Mouse (Mus musculus) lung, postnatal 14 days (tissue): ENCODE results near the gene Grk4.
"Not testable (repeated sequence)": the region's sequence is repeated elsewhere in the genome, so short reads cannot be mapped to it uniquely, and the experiment has no call there.

ENCODE experiments used
- DNase-seq: peaks from one replicate; pipeline ENCODE4 v3.0.0; 2021

The Grk4 gene

DNA sequence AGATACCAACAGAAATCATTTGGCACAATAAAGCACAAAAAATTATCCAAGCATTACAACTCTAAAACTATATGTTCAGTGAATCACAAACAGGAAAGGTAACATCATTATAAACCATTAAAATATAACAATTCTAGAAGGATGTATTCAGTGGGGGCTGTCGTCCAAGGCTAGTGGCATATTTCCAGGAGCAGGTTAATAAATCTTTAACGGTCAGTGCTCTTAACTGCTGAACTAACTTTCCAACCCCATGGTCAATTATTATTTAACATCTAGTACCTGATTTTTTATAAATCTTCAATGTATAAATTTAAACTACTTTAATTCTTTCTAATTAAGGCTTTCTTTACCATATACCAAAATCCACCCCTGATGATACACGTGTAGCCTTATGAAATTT is 54.2 kb downstream of the Grk4 start:
- not testable (repeated sequence) for DNase-seq

DNA sequence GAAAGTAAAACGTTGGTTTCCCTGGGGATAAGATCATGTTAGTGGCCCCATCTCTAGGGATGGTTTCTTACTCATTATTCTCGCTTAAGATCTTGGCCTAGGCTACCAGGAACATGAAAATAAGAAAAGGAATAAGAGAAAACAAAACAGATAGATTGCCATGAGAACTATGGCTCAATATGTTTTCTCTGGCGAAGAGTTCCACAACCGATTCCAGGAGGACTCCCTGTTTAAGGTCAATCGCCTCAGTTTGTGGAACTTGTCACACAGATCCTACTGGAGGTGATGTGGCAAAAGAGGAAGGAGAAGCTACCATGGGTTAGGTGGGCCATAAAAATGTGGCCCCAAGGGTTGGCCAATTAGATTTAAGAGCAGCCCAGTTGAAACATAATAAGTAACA is 54.6 kb downstream of the Grk4 start:
- DNase-seq = no peak

DNA sequence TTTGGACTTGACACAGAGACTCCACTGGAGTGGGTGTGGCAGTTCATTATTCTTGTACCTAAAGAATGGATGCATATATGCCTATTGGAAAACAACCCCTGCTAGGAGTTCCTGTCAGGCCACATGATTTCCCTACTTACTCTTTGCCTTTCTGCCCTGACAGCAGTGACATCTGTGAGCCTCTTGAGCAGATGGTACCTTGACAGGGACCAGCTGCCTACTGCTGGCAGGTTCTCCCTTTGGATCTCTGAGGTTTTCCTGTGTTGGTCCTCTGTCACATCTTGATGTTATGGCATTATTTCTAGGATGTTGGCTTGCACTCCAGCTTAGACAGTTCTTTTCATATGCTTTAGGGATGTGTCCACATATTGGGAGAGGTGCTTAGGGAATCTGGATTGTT is 69.0 kb downstream of the Grk4 start:
- DNase-seq = no peak

DNA sequence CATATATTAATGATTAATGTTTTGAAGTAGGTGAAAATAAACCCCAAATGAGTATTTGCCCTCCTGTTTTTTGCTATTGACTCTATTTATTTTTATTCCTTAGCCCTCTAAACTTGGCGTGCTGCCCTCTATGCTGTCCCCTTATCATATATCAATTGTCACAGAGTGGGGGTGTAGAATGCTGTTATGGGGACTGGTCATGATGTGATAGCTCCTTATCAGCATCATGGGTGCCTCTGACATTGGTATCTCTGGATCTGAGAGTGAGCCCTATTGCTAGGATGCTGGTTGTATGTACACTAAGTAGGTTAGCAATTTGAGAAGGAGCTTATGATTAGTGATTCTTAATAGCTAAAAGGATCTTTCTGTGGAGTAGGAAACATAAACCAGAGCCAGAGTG is 70.1 kb downstream of the Grk4 start:
- DNase-seq = no peak

DNA sequence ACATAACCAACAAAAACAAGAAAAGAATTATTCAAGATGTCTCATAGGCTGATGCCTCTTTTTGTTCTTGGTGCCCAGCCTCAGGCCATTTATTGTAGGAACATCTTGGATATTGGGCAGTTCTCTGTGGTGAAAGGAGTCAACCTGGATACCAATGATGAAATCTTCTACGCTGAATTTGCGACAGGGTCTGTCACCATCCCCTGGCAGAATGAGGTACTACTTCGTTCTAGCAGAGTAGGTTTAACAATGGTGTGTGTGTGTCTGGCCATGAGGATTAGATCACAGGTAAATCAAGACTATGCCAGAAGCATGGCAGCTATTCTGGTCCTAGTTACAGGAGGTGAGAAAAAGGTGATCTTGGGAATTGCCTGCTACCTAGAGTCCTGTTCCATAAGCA is 91.3 kb downstream of the Grk4 start:
- no peak for DNase-seq

DNA sequence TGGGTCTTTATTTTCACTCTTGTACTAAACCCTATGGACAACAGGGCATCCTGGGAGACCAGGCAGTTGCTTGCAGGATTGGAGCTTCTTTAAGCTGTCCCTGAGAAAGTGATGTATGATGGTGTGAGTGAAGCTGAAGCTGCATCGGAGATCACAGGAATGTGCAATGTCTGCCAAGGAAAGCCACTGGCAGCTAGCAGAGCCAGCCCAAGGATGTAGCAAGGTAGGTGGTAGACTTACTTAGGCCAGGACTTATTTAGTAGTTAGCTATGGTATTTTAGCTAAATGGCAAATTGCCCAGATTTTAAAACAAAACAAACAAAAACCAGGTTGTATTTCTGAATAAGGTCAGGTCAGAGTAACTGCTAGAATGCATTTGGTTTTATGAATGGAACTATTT is 98.6 kb downstream of the Grk4 start:
- no peak for DNase-seq

DNA sequence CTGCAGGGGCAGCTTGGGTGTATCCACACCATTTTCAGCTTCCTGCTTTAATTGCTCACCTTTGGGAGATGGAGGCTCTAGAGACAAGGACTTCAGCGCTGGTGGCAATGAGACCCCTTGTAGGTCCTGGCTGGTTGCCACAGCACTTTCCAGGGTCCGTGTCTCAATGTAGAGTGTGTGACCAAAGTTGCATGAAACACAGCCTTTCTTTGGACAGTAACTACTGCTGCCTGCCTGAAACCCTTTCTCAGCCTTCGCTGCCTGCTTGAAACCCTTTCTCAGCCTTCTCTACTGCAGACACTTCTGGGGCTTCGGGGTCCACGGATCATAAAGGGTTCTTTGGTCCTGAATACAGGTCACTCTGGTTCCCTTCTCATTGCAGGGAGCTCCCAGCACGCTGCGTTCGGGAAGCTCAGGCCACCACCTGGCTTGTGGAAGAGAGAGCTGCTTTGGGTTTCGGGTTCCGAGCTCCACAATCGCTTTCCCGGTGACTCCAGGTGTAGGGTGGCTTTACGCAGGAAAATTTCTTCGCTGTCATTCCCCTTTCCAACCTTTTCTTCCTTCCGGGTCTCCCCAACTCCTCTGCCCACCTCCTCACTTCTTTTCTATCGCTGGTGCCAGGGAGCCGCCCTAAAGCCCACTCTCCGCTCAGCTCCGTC is 100.8 kb downstream of the Grk4 start:
- peak; percentile 5 for DNase-seq

DNA sequence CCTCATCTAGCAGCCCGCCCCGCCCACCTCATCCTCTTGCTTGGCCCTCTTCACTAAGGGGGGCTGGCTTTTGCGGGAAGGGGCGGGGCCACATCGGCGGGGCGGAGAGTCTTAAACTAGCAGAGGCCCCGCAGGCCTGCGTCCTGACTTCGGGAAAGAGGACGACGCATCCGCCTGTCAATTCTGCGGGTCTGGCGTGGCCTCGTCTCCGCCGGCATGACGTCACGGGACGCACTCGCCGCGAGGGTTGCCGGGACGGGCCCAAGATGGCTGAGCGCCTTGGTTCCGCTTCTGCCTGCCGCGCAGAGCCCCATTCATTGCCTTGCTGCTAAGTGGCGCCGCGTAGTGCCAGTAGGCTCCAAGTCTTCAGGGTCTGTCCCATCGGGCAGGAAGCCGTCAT is 101.3 kb downstream of the Grk4 start, which contains the start of gene Htt:
Htt (plus strand) TSS at position 232 of the 400 bp plus-strand sequence.
- DNase-seq = peak; percentile 97

DNA sequence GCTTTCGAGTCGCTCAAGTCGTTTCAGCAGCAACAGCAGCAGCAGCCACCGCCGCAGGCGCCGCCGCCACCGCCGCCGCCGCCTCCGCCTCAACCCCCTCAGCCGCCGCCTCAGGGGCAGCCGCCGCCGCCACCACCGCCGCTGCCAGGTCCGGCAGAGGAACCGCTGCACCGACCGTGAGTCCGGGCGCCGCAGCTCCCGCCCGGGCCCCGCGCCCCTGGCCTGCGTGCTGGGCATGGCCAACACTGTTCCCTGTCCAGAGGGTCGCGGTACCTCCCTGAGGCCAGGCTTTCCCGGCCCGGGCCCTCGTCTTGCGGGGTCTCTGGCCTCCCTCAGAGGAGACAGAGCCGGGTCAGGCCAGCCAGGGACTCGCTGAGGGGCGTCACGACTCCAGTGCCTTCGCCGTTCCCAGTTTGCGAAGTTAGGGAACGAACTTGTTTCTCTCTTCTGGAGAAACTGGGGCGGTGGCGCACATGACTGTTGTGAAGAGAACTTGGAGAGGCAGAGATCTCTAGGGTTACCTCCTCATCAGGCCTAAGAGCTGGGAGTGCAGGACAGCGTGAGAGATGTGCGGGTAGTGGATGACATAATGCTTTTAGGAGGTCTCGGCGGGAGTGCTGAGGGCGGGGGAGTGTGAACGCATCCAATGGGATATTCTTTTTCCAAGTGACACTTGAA is 101.9 kb downstream of the Grk4 start:
- DNase-seq = peak; percentile 21

DNA sequence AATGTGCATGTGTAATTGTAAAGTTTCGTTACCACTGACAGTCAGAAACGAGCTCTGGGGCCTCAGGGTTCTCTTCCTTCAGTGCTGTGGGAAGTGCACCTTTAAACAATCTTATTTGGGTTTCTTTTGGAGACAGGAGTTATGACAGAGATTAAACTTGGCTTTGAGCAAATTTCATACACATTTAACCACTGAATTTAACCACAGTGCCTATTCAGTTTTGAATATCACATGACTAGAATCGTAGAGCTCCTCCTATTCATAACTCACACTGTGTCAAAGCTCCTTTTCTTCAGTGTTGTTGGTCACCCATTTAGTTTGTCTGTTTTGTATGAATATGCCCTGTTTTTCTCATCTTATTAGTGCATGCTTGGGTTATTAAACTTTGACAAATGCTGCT is 111.6 kb downstream of the Grk4 start:
- DNase-seq = no peak

DNA sequence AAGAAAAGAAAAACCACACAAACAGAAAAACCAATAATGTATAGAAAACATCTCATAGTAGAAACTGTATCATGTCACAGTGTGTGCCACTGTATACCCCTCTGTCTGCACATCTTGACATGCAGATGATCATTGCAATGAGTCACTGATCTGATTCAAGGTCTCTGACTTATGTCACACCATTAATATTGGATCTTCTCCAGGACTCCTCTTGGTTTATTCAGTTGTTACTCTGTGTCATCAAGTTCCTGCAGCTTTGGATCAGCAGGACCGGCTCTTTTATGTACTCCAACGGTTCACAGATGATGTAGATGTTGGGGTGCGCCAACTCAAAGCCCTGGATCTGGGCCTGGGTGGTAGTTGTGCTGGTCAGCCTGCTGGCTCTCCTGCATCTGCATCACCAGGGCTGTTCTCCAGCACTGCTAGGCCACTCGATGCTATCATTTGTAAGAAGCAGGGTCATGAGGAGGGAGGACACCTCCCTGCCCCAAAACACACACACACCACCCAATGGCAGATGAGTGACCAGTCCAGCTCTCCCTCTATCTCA is 112.6 kb downstream of the Grk4 start:
- DNase-seq = no peak

DNA sequence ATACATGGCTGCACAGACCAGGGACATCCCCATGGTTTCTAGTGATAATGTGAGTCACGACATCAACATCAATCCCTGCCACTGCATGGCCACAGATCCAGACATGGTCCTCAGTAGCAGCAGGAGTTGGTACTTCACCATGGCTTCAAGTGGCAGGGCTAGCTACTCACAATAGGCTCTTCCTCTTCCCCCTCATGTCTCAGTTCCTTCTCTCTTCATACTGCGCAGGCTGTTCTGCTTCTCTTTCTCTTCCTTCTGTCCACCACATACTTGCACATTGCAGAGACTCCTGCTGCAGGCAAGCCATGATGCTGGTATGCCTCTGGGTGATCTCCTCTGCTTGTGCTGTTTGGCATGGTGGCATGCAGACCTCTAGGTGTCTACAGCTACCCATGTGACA is 113.2 kb downstream of the Grk4 start:
- DNase-seq = no peak

DNA sequence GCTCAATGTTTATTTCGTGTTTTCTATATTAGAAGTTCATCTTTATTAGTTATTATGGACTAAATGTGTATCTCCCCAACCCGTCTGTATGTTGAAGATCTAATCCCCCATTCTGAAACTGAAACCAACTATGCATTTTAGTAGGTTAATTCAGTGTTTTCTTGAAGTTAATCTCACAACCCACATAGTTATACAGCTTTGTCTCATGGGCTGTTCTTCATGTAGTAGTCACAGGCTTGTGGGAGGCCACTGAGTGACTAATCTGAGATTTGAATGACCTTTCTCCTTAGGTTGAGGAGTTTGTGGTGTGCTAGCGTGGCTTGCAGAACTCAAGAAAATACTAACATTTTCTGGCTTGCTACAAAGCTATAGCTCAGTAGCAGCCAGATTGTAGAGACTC is 124.8 kb downstream of the Grk4 start:
- DNase-seq = no peak

DNA sequence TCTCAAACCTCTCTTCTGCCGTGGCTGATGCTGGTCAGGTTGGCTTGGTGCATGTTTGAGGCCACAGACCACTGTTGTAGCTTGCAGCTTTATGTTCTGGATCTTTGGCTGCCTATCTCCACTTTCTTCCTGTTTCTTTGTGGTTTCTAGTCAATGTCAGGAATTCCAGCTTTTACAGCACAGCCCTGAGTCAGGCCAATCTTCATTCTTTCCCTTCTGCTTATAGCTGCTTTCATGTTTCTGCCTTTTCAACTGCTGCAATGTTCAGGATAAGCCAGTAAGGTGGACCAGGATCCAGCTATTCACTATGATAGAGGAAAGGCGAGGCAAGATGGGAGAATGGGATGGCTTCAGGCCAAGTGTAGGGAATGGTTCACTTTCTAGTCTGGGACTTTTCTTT is 131.0 kb downstream of the Grk4 start:
- DNase-seq = no peak

DNA sequence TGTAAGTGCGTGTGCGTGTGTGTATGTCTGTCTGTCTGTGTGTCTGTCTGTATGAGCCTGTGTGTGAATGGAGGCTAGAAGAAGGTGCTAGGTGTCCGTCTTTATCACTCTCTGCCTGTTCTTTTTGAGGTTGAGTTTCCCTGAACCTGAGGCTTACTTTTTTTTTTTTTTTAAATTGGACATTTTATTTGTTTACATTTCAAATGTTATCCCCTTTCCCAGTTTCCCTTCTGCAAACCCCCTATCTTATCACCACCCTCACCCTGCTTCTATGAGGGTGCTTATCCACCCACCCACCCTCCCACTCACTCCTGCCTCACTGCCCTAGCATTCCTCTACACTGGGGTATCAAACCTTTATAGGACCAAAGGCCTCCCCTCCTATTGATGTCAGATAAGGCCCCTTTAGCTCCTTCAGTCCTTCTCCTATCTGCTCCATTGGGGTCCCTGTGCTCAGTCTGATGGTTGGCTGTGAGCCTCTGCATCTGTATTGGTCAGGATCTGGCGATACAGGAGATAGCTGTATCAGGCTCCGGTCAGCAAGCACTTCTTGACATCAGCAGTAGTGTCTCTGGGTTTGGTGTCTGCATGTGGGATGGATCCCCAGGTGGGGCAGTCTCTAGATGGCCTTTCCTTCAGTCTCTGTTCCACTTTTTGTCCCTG is 140.2 kb downstream of the Grk4 start:
- DNase-seq = no peak
